Mouse (Mus musculus): ENCODE measurements around the gene Gm6583. TPM values are rescaled to one million over a fixed set of nuclear protein-coding genes. Genes with fewer than 3 reads are reported as not detected.

Gene Gm6583
- polyA plus RNA-seq, 1 experiment = not detected

DNA sequence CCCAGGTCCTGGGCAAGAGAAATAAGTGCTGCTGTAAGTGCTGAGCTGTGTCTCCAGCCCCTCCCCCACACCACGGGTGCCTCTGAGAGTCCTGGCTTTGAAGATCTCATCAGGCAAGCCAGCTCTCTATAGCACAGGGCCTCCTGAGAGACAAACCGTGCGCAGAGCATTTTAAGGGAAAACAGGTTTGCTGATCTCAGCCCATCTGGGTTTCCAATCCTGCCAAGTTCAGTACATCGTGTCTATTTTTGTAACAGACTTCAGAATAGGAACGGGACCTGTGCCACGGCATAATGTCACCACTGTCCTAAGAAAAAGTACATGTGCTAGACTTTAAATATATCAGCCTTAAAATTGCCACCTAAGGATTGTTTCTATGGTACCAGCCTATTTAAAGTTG is 34.9 kb downstream of the Gm6583 start:
- no peak for TF ChIP-seq GATA1 (IDR thresholded peaks at IDR 0.05; ENCODE audit: low read length)

- TF ChIP-seq GATA1 (IDR thresholded peaks at IDR 0.05; ENCODE audit: low read length) = no peak
Measured at GRCm38 (mm10) chr5:112320379-112320778, 35.5 kb downstream of the Gm6583 start.

- TF ChIP-seq GATA1 (IDR thresholded peaks at IDR 0.05; ENCODE audit: low read length) = no peak
Measured at GRCm38 (mm10) chr5:112317328-112317727, 38.5 kb downstream of the Gm6583 start.

DNA sequence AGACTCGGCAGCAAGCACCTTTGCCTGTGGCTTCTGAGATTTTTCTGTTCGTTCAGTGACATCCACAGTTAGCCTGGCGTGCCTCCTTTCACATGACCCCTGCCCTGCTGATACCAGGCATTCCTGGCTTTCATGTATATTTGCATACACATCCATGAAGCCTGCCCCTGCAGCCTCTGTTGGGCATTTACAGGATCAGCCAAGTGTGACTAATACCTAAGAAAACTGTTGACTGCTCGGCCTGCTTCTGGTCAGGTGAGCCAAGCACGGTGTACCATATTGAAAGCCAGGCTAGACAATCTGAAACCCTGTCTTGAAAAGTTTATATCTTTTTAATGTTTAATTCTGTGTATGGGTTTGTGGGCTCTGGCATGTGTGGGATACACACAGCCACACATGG is 39.4 kb downstream of the Gm6583 start:
- TF ChIP-seq GATA1 (IDR thresholded peaks at IDR 0.05; ENCODE audit: low read length) = no peak

- TF ChIP-seq GATA1 (IDR thresholded peaks at IDR 0.05; ENCODE audit: low read length) = no peak
Measured at GRCm38 (mm10) chr5:112313222-112313885, 42.5 kb downstream of the Gm6583 start.

GRCm38 (mm10) chr5:112305842-112306241 is 50.0 kb downstream of the Gm6583 start:
- TF ChIP-seq GATA1 (IDR thresholded peaks at IDR 0.05; ENCODE audit: low read length) = no peak

Other genes starting within 250 kb of the Gm6583 start
- 0.39 and 0.51 TPM in 2 replicates for gene Cryba4, start 103.5 kb downstream of the Gm6583 start, polyA plus RNA-seq (2012)
- gene Crybb1, start 100.2 kb downstream of the Gm6583 start, polyA plus RNA-seq (2012) = 0.18 and 0.51 TPM in 2 replicates
- gene Tpst2, start 79.3 kb downstream of the Gm6583 start, polyA plus RNA-seq (2012) = 110 and 149 TPM in 2 replicates
- 67.1 and 67.3 TPM in 2 replicates for gene Tfip11, start 29.7 kb downstream of the Gm6583 start, polyA plus RNA-seq (2012)
- gene Srrd, start 13.0 kb downstream of the Gm6583 start, polyA plus RNA-seq (2012) = 19.2 and 29.8 TPM in 2 replicates
- gene Hps4, start 12.9 kb downstream of the Gm6583 start, polyA plus RNA-seq (2012) = 30.6 and 52.1 TPM in 2 replicates
- not detected in 2 replicates for gene Asphd2, start 38.8 kb upstream of the Gm6583 start, polyA plus RNA-seq (2012)
- not detected in 2 replicates for gene Gm6588, start 93.4 kb upstream of the Gm6583 start, polyA plus RNA-seq (2012)
- not detected in 2 replicates for gene Sez6l, start 221.2 kb upstream of the Gm6583 start, polyA plus RNA-seq (2012)

Measured in G1E-ER4 (cell line).